Mouse (Mus musculus) megakaryocyte, embryonic 14.5 days (primary cell): ENCODE measurements at regions not wholly inside any gene's neighbourhood (a gene's known extent, or its start where the extent isn't known, plus 50 kb on each side); places are given as distances from the start of the nearest gene placed in this dataset.

Source experiments
- H3K27me3 ChIP-seq: replicated peaks from 2 replicates; pipeline ENCODE3; 2012; ENCODE audit warnings: inconsistent platforms
- H3K36me3 ChIP-seq: replicated peaks from 2 replicates; pipeline ENCODE3; 2012; ENCODE audit warnings: low read length, inconsistent platforms, mixed read lengths
- H3K4me1 ChIP-seq: 2 replicates; pipeline ENCODE4 v1.6.1; 2012; ENCODE audit warnings: inconsistent platforms
- H3K4me3 ChIP-seq: replicated peaks from 2 replicates; pipeline ENCODE3; 2012; ENCODE audit warnings: moderate library complexity, mild to moderate bottlenecking, inconsistent platforms
- H3K9me3 ChIP-seq: 2 replicates; pipeline ENCODE4 v1.6.1; 2012; ENCODE audit warnings: inconsistent platforms
- FLI1 ChIP-seq: IDR thresholded peaks from 2 replicates; pipeline ENCODE4 v1.6.1; 2012; ENCODE audit warnings: low read length, inconsistent platforms, mixed read lengths
- GATA1 ChIP-seq: IDR thresholded peaks from 3 replicates; pipeline ENCODE4 v1.6.1; 2012; ENCODE audit warnings: mixed read lengths, low read length, inconsistent platforms, borderline replicate concordance

DNA sequence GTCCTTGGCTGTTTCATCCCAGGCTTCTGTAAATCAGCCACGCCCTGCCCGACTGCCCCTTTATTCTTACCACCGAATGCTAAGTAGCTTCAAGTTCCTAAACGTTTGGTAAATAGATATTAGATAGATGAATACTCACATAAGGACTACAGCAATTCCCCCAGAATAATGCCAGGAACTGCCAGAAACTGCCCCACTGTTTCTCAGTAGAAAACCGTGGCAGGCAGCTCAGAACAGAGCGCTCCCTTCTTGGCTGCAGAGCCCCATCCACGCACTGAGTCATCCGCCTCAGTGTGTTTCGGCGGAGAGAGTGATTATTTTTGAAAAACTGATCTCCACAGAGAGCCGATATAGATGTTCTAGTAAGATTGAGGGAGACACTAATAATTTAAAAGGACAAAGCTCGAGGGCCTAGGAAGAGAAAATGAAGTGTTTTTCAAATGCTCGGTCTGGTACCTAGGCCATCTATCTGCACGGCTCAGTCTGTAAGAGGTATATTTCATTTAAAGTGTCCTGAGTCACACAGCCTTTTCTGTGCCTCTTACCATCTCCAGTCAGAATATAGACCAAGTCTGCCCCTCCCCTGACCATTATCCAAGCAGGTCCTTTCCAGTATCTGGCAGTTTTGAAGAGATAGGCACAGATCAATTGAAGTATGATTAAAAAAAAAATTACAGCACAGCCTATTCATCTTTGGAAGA lies 94.4 kb upstream of the Gm47985 start:
- peaks cover 7% of the 10 kb centered on the region for H3K27me3 ChIP-seq
- H3K4me3 ChIP-seq: no peak overlapping the region
- TF ChIP-seq FLI1: no peak
- TF ChIP-seq GATA1: no peak
- H3K36me3 ChIP-seq: no peaks in the 10 kb centered on the region
- no peaks in the 10 kb centered on the region for H3K9me3 ChIP-seq
- H3K4me1 ChIP-seq: no peaks in the 10 kb centered on the region

DNA sequence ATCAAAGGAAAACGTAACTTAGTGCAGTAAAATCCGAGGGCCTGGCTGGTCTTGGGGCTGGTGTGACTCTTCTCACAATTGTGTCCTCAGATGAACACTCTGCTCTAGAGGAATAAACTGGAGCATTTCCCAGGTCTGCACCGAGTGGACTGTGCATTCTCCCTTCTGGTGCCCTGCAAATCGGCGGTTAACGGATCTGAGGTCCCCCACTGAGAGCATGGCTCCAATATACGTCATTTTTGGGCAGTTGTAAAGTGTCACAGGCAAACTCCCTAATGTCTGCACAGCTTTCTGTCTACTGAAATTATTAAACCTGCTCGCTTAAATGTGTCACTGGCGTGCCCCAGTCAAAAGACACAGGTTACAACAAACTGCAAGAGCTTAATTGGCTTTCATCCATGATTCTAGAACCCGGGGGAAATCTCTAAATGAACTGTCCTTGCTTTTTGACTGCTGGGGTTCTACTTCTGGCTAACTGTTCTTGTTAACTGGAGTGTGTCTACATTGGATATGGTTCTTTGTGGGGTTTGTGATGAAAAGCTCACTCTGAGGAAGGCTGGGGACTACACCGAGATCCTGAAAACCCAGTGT lies 93.7 kb upstream of the Gm47985 start:
- TF ChIP-seq GATA1 (no peak), FLI1 (no peak)
- no peaks in the 10 kb centered on the region for H3K36me3 ChIP-seq
- no peaks in the 10 kb centered on the region for H3K4me1 ChIP-seq
- H3K4me3 ChIP-seq: no peak overlapping the region
- H3K9me3 ChIP-seq: no peaks in the 10 kb centered on the region
- peaks cover 5% of the 10 kb centered on the region for H3K27me3 ChIP-seq

DNA sequence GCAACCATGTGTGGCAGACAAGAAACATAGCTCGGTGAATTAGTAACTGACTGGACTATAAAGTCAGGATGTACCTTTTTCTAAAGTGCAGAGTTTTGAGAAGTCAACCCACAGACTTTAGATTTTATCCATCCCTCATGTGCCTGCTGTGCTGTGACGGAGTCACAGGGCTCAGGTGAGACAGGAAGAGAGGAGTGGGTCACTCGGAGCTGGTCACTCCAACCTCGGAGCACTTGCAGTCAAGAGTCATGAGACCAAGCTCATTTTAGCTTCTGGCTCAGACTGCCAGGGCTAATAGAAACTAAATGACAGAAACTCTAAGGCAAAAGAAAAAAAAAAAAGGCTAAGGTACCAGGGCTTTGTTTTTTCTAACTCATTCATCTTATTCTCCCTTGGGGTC lies 90.3 kb upstream of the Gm47985 start:
- H3K27me3 ChIP-seq: peaks cover 4% of the 10 kb centered on the region
- H3K4me3 ChIP-seq: no peak overlapping the region
- H3K4me1 ChIP-seq: peaks cover 10% of the 10 kb centered on the region
- TF ChIP-seq GATA1 (no peak), FLI1 (no peak)
- no peaks in the 10 kb centered on the region for H3K9me3 ChIP-seq
- H3K36me3 ChIP-seq: no peaks in the 10 kb centered on the region

- H3K27me3 ChIP-seq: peaks cover 2% of the 10 kb centered on the region
- H3K4me1 ChIP-seq: peaks cover 10% of the 10 kb centered on the region
- H3K36me3 ChIP-seq: no peaks in the 10 kb centered on the region
- no peak for TF ChIP-seq FLI1
- TF ChIP-seq GATA1: no peak
- peak overlapping the region; percentile 57 for H3K4me3 ChIP-seq
- no peaks in the 10 kb centered on the region for H3K9me3 ChIP-seq
These were observed 86.8 kb upstream of the Gm47985 start for GRCm38 (mm10) chr1:151095344-151096050.

GRCm38 (mm10) chr1:151096079-151096478 lies 86.3 kb upstream of the Gm47985 start:
- Histone ChIP-seq H3K27me3 (peaks cover 2% of the 10 kb centered on the region), H3K4me1 (peaks cover 10% of the 10 kb centered on the region), H3K4me3 (peak overlapping the region; percentile 81)

GRCm38 (mm10) chr1:151097506-151097905 lies 84.8 kb upstream of the Gm47985 start:
- Histone ChIP-seq H3K27me3 (no peaks in the 10 kb centered on the region), H3K4me3 (no peak overlapping the region), H3K36me3 (no peaks in the 10 kb centered on the region), H3K9me3 (no peaks in the 10 kb centered on the region), H3K4me1 (peaks cover 10% of the 10 kb centered on the region)
- TF ChIP-seq GATA1 (no peak), FLI1 (no peak)

More at GRCm38 (mm10) chr1:151096079-151096478, 86.3 kb upstream of the Gm47985 start:
- Histone ChIP-seq H3K9me3 (no peaks in the 10 kb centered on the region), H3K36me3 (no peaks in the 10 kb centered on the region)
- TF ChIP-seq GATA1: no peak
- TF ChIP-seq FLI1: no peak

- Histone ChIP-seq H3K9me3 (no peaks in the 10 kb centered on the region), H3K36me3 (no peaks in the 10 kb centered on the region), H3K4me3 (no peak overlapping the region), H3K27me3 (no peaks in the 10 kb centered on the region), H3K4me1 (peaks cover 10% of the 10 kb centered on the region)
- TF ChIP-seq GATA1: no peak
- no peak for TF ChIP-seq FLI1
These were observed 83.6 kb upstream of the Gm47985 start for GRCm38 (mm10) chr1:151098763-151099162.

DNA sequence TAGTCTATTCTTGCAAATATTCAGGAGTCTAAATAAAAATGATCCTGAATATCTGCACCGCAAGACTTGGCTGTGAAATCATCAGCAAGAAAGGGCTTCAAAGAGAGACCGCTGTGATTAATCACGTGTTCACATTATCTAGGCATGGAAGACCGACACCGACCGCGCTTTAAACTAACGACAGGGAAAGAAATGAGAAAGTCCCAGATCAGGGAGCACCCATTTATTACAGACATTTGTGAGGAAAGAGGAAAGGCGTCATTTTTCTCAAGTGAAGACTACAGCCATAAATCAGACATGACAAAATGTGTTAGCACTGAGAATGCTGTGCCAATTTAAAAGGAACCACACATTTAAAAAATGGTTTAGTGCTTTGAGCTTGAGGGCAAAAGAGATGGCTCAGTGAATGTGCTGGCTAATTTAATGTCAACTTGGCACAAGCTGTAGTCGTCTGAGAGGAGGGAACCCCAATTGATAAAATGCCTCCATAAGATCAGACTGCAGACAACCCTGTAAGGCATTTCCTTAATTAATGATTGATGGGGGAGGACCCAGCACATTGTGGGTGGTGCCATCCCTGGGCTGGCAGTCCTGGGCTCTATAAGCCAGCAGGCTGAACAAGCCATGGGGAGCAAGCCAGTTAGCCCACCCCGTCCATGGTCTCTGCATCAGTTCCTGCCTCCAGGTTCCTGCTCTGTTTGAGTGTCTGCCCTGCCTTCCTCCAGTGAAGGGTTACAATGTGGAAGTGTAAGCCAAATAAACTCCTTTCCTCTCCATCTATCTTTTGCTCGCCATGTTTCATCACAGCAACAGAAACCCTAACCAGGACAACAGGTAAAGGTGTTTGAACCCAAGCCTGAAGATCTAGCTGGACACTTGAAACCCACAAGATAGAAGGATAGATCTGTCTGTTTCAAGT lies 81.5 kb upstream of the Gm47985 start:
- H3K4me1 ChIP-seq: peaks cover 12% of the 10 kb centered on the region
- no peak for TF ChIP-seq GATA1
- TF ChIP-seq FLI1: no peak
- no peak overlapping the region for H3K4me3 ChIP-seq

GRCm38 (mm10) chr1:151101516-151101915 lies 80.8 kb upstream of the Gm47985 start:
- no peak overlapping the region for H3K4me3 ChIP-seq
- TF ChIP-seq FLI1 (no peak), GATA1 (no peak)
- no peaks in the 10 kb centered on the region for H3K36me3 ChIP-seq
- peaks cover 6% of the 10 kb centered on the region for H3K4me1 ChIP-seq
- H3K9me3 ChIP-seq: no peaks in the 10 kb centered on the region
- no peaks in the 10 kb centered on the region for H3K27me3 ChIP-seq

More for the DNA sequence above, 81.5 kb upstream of the Gm47985 start:
- Histone ChIP-seq H3K9me3 (no peaks in the 10 kb centered on the region), H3K36me3 (no peaks in the 10 kb centered on the region), H3K27me3 (no peaks in the 10 kb centered on the region)

DNA sequence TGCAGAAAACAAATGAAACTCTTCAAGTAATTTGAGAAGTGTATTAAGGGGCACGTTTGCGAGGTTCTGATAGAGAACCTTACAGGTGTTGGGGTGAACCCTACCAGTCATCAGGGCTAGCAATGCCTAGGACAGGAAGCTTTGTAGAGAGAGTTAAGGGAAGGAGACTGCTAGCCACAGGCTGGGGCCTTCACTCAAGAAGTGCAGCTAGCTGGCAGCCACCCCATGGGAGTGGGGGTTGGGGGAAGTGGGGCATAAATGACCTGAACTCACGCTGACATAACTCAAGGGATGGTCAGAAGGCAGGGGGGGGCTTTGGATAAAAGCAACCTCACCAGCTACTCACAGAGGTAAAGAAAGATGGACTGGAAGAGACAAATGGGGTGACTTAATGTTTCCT lies 80.3 kb upstream of the Gm47985 start:
- H3K4me3 ChIP-seq: no peak overlapping the region
- H3K9me3 ChIP-seq: no peaks in the 10 kb centered on the region
- H3K4me1 ChIP-seq: peaks cover 6% of the 10 kb centered on the region
- TF ChIP-seq GATA1 (no peak), FLI1 (no peak)
- no peaks in the 10 kb centered on the region for H3K36me3 ChIP-seq
- no peaks in the 10 kb centered on the region for H3K27me3 ChIP-seq
